Mouse (Mus musculus): ENCODE measurements around the gene Kcnma1.

- no peak for TF ChIP-seq POLR2A (IDR thresholded peaks at IDR 0.05; ENCODE audit: insufficient read depth, low read depth, low read length)
- no peak for TF ChIP-seq CTCF (IDR thresholded peaks at IDR 0.05; ENCODE audit: insufficient read depth, low read depth, low read length)
These were observed 362.6 kb downstream of the Kcnma1 start for GRCm38 (mm10) chr14:23651682-23652081.

All from olfactory bulb, adult 2 months (tissue).